Mouse (Mus musculus): ENCODE results near the gene Cd59b. TPM values are rescaled to one million over a fixed set of nuclear protein-coding genes. Genes with fewer than 3 reads are reported as not detected.
"Not testable (repeated sequence)": the region's sequence is repeated elsewhere in the genome, so short reads cannot be mapped to it uniquely, and the experiment has no call there.

Gene Cd59b
- total RNA-seq, 2 experiments from 2014 or later: 0.91 to 2.2 TPM

- not testable (repeated sequence) for DNase-seq (ENCODE audit: low spot score in 2 of 2)
Measured at GRCm38 (mm10) chr2:104113563-104113962, 43.9 kb downstream of the Cd59b start.

- DNase-seq (ENCODE audit: low spot score in 2 of 2): no peak
Measured at GRCm38 (mm10) chr2:104114898-104115297, 45.2 kb downstream of the Cd59b start.

GRCm38 (mm10) chr2:104117173-104117572 is 47.5 kb downstream of the Cd59b start:
- not testable (repeated sequence) for DNase-seq (ENCODE audit: low spot score in 2 of 2)

- DNase-seq (ENCODE audit: low spot score in 2 of 2): no peak
Measured at GRCm38 (mm10) chr2:104119097-104119496, 49.4 kb downstream of the Cd59b start.

GRCm38 (mm10) chr2:104120312-104120711 is 50.7 kb downstream of the Cd59b start:
- no peak for DNase-seq (ENCODE audit: low spot score in 2 of 2)

- no peak for DNase-seq (ENCODE audit: low spot score in 2 of 2)
Measured at GRCm38 (mm10) chr2:104121681-104122504, 52.2 kb downstream of the Cd59b start.

- DNase-seq (ENCODE audit: low spot score in 2 of 2): peak; percentile 85 to 88
Measured at GRCm38 (mm10) chr2:104122505-104123378, 53.1 kb downstream of the Cd59b start, which contains the start of gene A930018P22Rik. Gene A930018P22Rik, plus strand, starts transcription at chr2:104122769.

- DNase-seq (ENCODE audit: low spot score in 2 of 2): no peak
Measured at GRCm38 (mm10) chr2:104123540-104123939, 53.9 kb downstream of the Cd59b start.

GRCm38 (mm10) chr2:104124071-104124470 is 54.4 kb downstream of the Cd59b start:
- DNase-seq (ENCODE audit: low spot score in 2 of 2): no peak

GRCm38 (mm10) chr2:104128803-104129531 is 59.3 kb downstream of the Cd59b start:
- no peak for DNase-seq (ENCODE audit: low spot score in 2 of 2)

- DNase-seq (ENCODE audit: low spot score in 2 of 2): no peak
Measured at GRCm38 (mm10) chr2:104130165-104130564, 60.5 kb downstream of the Cd59b start.

GRCm38 (mm10) chr2:104130969-104131368 is 61.3 kb downstream of the Cd59b start:
- no peak for DNase-seq (ENCODE audit: low spot score in 2 of 2)

- DNase-seq (ENCODE audit: low spot score in 2 of 2): no peak
Measured at GRCm38 (mm10) chr2:104132266-104132859, 62.7 kb downstream of the Cd59b start.

GRCm38 (mm10) chr2:104133042-104133810 is 63.6 kb downstream of the Cd59b start:
- DNase-seq (ENCODE audit: low spot score in 2 of 2): no peak

- peak; percentile 64 to 73 for DNase-seq (ENCODE audit: low spot score in 2 of 2)
Measured at GRCm38 (mm10) chr2:104134150-104135056, 64.8 kb downstream of the Cd59b start.

- no peak for DNase-seq (ENCODE audit: low spot score in 2 of 2)
Measured at GRCm38 (mm10) chr2:104135920-104136319, 66.3 kb downstream of the Cd59b start.

Data from left cerebral cortex, adult 18-20 months (tissue).